Mouse (Mus musculus) lung, embryonic 16.5 days (tissue): ENCODE measurements around the gene Erc2. TPM values are rescaled to one million over a fixed set of nuclear protein-coding genes. Genes with fewer than 3 reads are reported as not detected.

ENCODE experiments used
- ATAC-seq: fragments of 200-750 bp; cut with Nextera tagmentation; 2 replicates; pipeline ENCODE4 v1.8.0; 2017; ENCODE audit warnings: low read depth, mild to moderate bottlenecking, moderate library complexity
- H3K27ac ChIP-seq: fragments of 300-500 bp; sonication (generic); 2 replicates; pipeline ENCODE4 v1.5.1; 2014; ENCODE audit warnings: mild to moderate bottlenecking, control low read depth, low read length
- H3K27me3 ChIP-seq: fragments of 300-500 bp; sonication (generic); 2 replicates; pipeline ENCODE4 v1.6.1; 2014; ENCODE audit warnings: low read depth, low read length, mixed read lengths; ENCODE audit not compliant: control insufficient read depth, insufficient read depth
- H3K36me3 ChIP-seq: fragments of 300-500 bp; sonication (generic); 2 replicates; pipeline ENCODE4 v1.6.1; 2014; ENCODE audit warnings: low read length; ENCODE audit not compliant: control insufficient read depth, insufficient read depth
- H3K4me1 ChIP-seq: fragments of 300-500 bp; sonication (generic); replicated peaks from 2 replicates; pipeline ENCODE4 v1.6.1; 2014; ENCODE audit warnings: low read length, mixed read lengths; ENCODE audit not compliant: control insufficient read depth, insufficient read depth
- H3K4me2 ChIP-seq: fragments of 300-500 bp; sonication (generic); 2 replicates; pipeline ENCODE4 v1.6.1; 2014; ENCODE audit warnings: low read depth, low read length, control low read depth
- H3K4me3 ChIP-seq: fragments of 300-500 bp; sonication (generic); 2 replicates; pipeline ENCODE4 v1.5.1; 2014; ENCODE audit warnings: mild to moderate bottlenecking, low read length, control low read depth
- H3K9ac ChIP-seq: fragments of 300-500 bp; sonication (generic); 2 replicates; pipeline ENCODE4 v1.6.1; 2014; ENCODE audit warnings: low read length, control low read depth
- H3K9me3 ChIP-seq: fragments of 300-500 bp; sonication (generic); 2 replicates; pipeline ENCODE4 v1.6.1; 2016; ENCODE audit warnings: low read length; ENCODE audit not compliant: control insufficient read depth
- WGBS: fragments of 180-500 bp; shearing (Covaris S2); extraction: QIAGEN DNeasy Blood & Tissue Kit; methylation state at CpG from one replicate; pipeline ENCODE4 v1.1.7; 2014; 5-methylcytosine and 5-hydroxymethylcytosine counted together
- polyA plus RNA-seq: library from polyadenylated mRNA; unstranded; fragments of >200 nt; fragmentation: Nextera tagmentation; extraction: Ambion mirVana; gene quantifications from 2 replicates; pipeline ENCODE4 v1.2.1, GENCODE M21; 2015

Gene Erc2
- polyA plus RNA-seq, 1 experiment from 2014 or later, result 1.5 TPM

- Histone ChIP-seq H3K4me2 (no peak overlapping the region), H3K4me1 (no peaks in the 10 kb centered on the region), H3K27me3 (no peaks in the 10 kb centered on the region), H3K27ac (no peak overlapping the region), H3K9me3 (no peaks in the 10 kb centered on the region), H3K4me3 (no peak overlapping the region), H3K36me3 (no peaks in the 10 kb centered on the region), H3K9ac (no peak overlapping the region)
- no peak for ATAC-seq
- 82% methylated on average over 10 of the region's 10 CpGs for WGBS
Measured at GRCm38 (mm10) chr14:27674561-27674960, 52.3 kb downstream of the Erc2 start.

DNA sequence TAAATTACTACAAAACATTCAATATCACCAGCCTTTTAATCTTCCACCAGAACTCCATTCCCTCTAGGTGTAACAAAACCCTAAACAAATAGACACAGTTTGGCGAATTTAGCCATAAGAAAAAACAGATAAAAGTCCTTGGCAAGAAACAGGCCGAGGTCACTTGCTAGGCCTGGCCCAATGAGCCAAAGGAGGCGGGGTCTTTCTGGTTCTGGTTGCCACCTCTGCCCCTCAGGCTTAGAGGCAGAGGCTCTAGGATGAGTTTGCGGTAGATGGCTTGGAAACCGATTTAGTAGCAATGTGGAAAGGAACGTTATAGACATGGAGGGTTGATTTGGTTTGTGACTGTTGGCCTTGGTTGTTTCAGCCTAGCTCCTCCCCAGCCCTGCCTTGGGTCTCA is 52.8 kb downstream of the Erc2 start:
- no peak for ATAC-seq
- Histone ChIP-seq H3K27me3 (no peaks in the 10 kb centered on the region), H3K4me1 (no peaks in the 10 kb centered on the region), H3K9ac (no peak overlapping the region), H3K9me3 (no peaks in the 10 kb centered on the region), H3K4me2 (no peak overlapping the region), H3K27ac (no peak overlapping the region), H3K4me3 (no peak overlapping the region), H3K36me3 (no peaks in the 10 kb centered on the region)
- 76% methylated on average over 6 of the region's 6 CpGs for WGBS

GRCm38 (mm10) chr14:27682368-27683052 is 60.3 kb downstream of the Erc2 start:
- H3K9ac ChIP-seq, result no peak overlapping the region
- no peaks in the 10 kb centered on the region for H3K27me3 ChIP-seq
- no peak overlapping the region for H3K27ac ChIP-seq
- no peaks in the 10 kb centered on the region for H3K4me1 ChIP-seq
- WGBS, result 71% methylated on average over 3 of the region's 3 CpGs
- ATAC-seq, result no peak
- no peaks in the 10 kb centered on the region for H3K36me3 ChIP-seq
- no peak overlapping the region for H3K4me2 ChIP-seq
- H3K4me3 ChIP-seq, result no peak overlapping the region
- no peaks in the 10 kb centered on the region for H3K9me3 ChIP-seq

DNA sequence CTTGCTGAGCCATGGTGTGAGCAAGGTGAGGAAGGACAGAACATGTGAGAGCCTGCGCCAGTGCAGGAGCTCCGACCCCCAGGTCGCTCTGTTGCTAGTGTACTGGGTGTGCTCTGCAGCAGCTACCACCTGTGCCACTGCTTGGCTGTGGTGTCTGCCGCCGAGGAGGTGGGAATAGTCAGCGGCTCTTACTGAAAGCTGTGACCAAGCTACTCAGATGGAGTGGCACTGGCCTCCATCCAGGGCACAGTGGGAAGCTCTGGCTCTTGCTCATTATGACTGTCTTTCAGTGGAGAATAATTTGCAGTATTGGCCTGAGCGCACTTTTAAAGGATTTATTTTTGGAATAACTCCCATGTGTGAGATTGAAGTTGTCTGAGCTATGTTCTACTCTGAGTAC is 73.6 kb downstream of the Erc2 start:
- Histone ChIP-seq H3K4me2 (no peak overlapping the region), H3K27me3 (no peaks in the 10 kb centered on the region), H3K4me3 (no peak overlapping the region), H3K4me1 (no peaks in the 10 kb centered on the region), H3K9ac (no peak overlapping the region), H3K27ac (no peak overlapping the region), H3K9me3 (no peaks in the 10 kb centered on the region), H3K36me3 (no peaks in the 10 kb centered on the region)
- no peak for ATAC-seq
- WGBS, result 89% methylated on average over 7 of the region's 7 CpGs

GRCm38 (mm10) chr14:27717364-27717763 is 95.1 kb downstream of the Erc2 start:
- Histone ChIP-seq H3K27me3 (no peaks in the 10 kb centered on the region), H3K4me3 (no peak overlapping the region), H3K9ac (no peak overlapping the region), H3K27ac (no peak overlapping the region), H3K4me2 (no peak overlapping the region), H3K9me3 (no peaks in the 10 kb centered on the region), H3K4me1 (no peaks in the 10 kb centered on the region), H3K36me3 (no peaks in the 10 kb centered on the region)
- ATAC-seq, result no peak
- WGBS, result 78% methylated on average over 7 of the region's 7 CpGs

- no peak overlapping the region for H3K27ac ChIP-seq
- H3K4me1 ChIP-seq, result no peaks in the 10 kb centered on the region
- WGBS, result 77% methylated on average over 4 of the region's 4 CpGs
- H3K27me3 ChIP-seq, result no peaks in the 10 kb centered on the region
- H3K4me3 ChIP-seq, result no peak overlapping the region
- no peak overlapping the region for H3K4me2 ChIP-seq
- no peak overlapping the region for H3K9ac ChIP-seq
- no peaks in the 10 kb centered on the region for H3K9me3 ChIP-seq
- H3K36me3 ChIP-seq, result no peaks in the 10 kb centered on the region
- no peak for ATAC-seq
Measured at GRCm38 (mm10) chr14:27719601-27720000, 97.4 kb downstream of the Erc2 start.

DNA sequence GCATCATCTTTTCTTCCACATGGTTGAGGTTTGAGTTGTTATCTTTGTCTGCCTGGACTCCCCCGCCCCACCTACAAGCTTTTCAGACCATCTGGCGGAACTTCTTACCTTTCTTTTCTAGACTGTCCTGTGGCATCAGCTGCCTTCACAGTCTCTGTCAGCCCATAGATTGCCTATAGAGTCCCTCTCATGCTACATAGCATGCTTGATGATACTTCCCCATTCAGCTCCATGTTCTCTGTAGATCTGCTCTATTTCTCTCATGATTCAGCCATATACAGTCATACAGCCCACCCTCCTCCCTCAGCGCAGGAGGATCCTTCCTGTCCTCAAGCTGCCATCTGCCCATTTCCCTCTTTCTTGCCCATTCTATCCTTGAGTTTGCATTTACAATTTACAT is 98.7 kb downstream of the Erc2 start:
- H3K36me3 ChIP-seq, result no peaks in the 10 kb centered on the region
- H3K9me3 ChIP-seq, result no peaks in the 10 kb centered on the region
- H3K4me3 ChIP-seq, result no peak overlapping the region
- H3K9ac ChIP-seq, result no peak overlapping the region
- ATAC-seq, result no peak
- H3K4me1 ChIP-seq, result no peaks in the 10 kb centered on the region
- 88% methylated on average over 3 of the region's 3 CpGs for WGBS
- no peaks in the 10 kb centered on the region for H3K27me3 ChIP-seq
- H3K27ac ChIP-seq, result no peak overlapping the region
- H3K4me2 ChIP-seq, result no peak overlapping the region

- no peaks in the 10 kb centered on the region for H3K9me3 ChIP-seq
- ATAC-seq, result no peak
- WGBS, result 75% methylated on average over 3 of the region's 3 CpGs
Measured at GRCm38 (mm10) chr14:27721759-27722158, 99.5 kb downstream of the Erc2 start.

GRCm38 (mm10) chr14:27727541-27727940 is 105.3 kb downstream of the Erc2 start:
- no peaks in the 10 kb centered on the region for H3K27me3 ChIP-seq
- no peak for ATAC-seq
- WGBS, result 58% methylated on average over 8 of the region's 8 CpGs
- no peak overlapping the region for H3K4me2 ChIP-seq
- no peak overlapping the region for H3K27ac ChIP-seq
- no peak overlapping the region for H3K4me3 ChIP-seq
- no peaks in the 10 kb centered on the region for H3K36me3 ChIP-seq
- H3K4me1 ChIP-seq, result no peaks in the 10 kb centered on the region
- H3K9me3 ChIP-seq, result no peaks in the 10 kb centered on the region
- H3K9ac ChIP-seq, result no peak overlapping the region

More at GRCm38 (mm10) chr14:27721759-27722158, 99.5 kb downstream of the Erc2 start:
- H3K9ac ChIP-seq, result no peak overlapping the region
- no peak overlapping the region for H3K27ac ChIP-seq
- H3K4me1 ChIP-seq, result no peaks in the 10 kb centered on the region
- H3K4me2 ChIP-seq, result no peak overlapping the region
- no peaks in the 10 kb centered on the region for H3K36me3 ChIP-seq
- H3K4me3 ChIP-seq, result no peak overlapping the region
- no peaks in the 10 kb centered on the region for H3K27me3 ChIP-seq

DNA sequence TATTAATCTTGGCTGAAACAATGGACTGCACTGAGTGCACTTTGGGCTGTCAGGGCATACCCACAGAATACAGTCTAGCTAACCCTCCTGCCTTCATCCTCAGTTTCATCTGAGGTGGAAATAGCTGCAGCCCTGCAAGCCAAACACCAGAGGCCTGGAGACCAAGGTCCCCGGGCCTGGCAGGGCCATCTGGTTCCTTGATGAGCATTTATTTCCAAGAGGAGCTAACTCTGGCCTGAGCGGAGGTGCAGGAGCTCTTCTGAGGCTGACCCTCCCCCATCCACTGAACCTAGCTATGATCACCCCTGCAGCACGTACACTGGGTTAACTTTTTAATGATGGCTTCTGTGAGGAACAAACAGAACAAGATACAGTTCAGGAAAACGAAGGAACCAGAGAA is 108.9 kb downstream of the Erc2 start:
- H3K9ac ChIP-seq, result no peak overlapping the region
- no peaks in the 10 kb centered on the region for H3K4me1 ChIP-seq
- no peak overlapping the region for H3K27ac ChIP-seq
- no peaks in the 10 kb centered on the region for H3K27me3 ChIP-seq
- no peak overlapping the region for H3K4me2 ChIP-seq
- no peak overlapping the region for H3K4me3 ChIP-seq
- no peaks in the 10 kb centered on the region for H3K9me3 ChIP-seq
- ATAC-seq, result peak; percentile 38; the same call in 1 of the 2 replicates
- WGBS, result 33% methylated on average over 4 of the region's 4 CpGs
- no peaks in the 10 kb centered on the region for H3K36me3 ChIP-seq
